Mouse (Mus musculus): ENCODE measurements around the gene Gstk1. TPM values are rescaled to one million over a fixed set of nuclear protein-coding genes. Genes with fewer than 3 reads are reported as not detected.

Gstk1 gene
- polyA plus RNA-seq, 1 experiment from 2014 or later: 4.0 TPM

DNA sequence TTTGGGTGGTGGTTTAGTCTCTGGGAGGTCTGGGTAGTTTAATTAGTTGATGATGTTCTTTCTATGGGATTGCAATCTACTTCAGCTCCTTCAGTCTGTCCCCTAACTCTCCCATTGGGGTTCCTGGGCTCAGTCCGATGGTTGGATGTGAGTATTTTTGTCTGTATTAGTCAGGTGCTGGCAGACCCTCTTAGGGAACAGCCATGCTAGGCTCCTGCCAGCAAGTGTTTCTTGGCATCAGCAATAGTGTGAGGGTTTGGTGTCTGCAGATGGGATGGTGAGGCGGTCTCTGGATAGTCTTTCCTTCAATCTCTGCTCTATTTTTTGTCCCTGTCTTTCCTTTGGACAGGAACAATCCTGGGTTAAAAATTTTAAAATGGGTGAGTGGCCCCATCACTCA is 7.4 kb downstream of the Gstk1 start:
- 96% methylated on average over 2 of the region's 2 CpGs for WGBS (ENCODE audit: missing documents)
- H3K36me3 ChIP-seq (ENCODE audit: inconsistent target): no peaks in the 10 kb centered on the region

DNA sequence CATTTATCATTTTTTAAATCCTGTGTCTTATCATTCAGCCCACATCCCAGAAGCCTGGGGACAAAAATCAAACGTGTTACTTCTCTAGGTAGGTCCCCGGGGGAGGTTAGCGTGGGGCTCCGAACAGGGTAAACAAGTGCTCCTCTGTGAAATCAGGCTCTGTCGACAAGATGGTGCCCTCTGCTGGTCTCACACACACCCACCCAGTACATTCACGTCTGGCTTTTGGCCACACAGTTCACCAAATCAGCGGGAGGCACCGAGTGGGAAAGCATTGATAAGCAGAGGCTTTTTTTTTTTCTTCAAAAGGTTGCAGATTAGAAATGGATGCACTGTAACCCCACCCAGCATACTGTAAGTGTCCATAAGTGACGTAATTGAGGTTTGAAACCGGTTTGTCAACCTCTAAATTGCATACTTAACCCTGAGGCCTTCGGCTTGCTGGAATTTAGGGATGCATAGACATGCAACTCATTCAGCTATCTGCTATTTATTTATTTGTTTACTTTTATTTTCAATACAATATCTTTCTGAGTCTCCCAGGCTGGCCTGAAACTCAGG is 11.6 kb downstream of the Gstk1 start:
- Histone ChIP-seq H3K36me3 (ENCODE audit: inconsistent target) (no peaks in the 10 kb centered on the region), H3K27ac (no peak overlapping the region), H3K79me2 (ENCODE audit: inconsistent target) (no peaks in the 10 kb centered on the region), H3K4me3 (ENCODE audit: inconsistent target) (no peak overlapping the region)
- WGBS (ENCODE audit: missing documents): 18% methylated on average over 10 of the region's 11 CpGs

More for the DNA sequence above, 7.4 kb downstream of the Gstk1 start:
- H3K4me3 ChIP-seq (ENCODE audit: inconsistent target): no peak overlapping the region
- H3K27ac ChIP-seq: no peak overlapping the region
- H3K79me2 ChIP-seq (ENCODE audit: inconsistent target): no peaks in the 10 kb centered on the region

DNA sequence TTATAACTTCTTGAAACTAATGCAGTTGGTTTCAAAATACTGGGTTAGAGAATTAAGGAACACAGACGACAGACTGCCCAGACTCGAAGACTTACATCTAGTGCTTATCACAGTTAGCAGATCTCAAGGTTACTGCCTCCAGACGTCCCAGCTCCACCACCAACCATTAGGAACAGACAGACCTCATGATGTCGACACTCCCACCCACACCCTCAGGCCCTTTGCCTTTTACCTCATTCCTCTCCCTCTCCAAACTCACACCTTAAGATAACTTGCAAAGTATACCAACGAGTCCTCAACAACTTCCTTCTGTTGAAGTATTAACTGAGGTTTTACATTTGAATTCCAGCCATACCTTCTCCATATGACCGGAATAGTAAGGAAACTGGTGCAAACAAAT is 14.7 kb downstream of the Gstk1 start:
- 33% methylated on average over 6 of the region's 6 CpGs for WGBS (ENCODE audit: missing documents)
- Histone ChIP-seq H3K27ac (no peak overlapping the region), H3K79me2 (ENCODE audit: inconsistent target) (no peaks in the 10 kb centered on the region), H3K36me3 (ENCODE audit: inconsistent target) (no peaks in the 10 kb centered on the region), H3K4me3 (ENCODE audit: inconsistent target) (no peak overlapping the region)

DNA sequence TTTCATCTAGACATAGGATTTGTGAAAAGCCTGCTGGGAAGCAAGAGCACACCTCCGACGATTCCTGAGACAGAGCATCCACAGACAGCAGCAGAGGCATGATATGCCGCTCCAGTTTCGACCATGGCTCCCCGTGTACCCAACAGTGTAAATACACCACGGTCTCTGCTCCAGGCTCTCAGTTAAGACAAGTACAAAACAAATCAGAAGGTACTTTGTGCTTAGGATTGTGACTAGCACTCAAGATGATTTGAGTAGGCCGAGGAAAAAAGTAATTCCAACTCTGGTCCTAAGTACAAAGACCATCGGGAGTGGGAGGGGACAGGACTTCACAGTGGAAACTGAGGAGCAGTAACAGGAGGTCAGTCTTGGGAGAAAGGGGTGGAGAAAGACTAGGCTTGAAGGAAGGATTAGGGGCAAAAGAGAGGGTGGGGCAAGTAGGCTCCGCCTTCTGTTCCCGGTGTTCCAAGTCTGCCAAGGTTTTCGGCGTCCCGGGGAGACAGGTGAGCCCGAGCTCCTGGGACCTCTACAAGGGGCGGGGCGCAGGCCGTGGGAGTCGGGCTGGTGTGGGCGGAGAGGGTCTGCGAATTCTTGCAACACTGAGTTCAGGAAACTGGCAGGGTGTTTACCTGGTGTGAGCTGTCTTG is 15.9 kb downstream of the Gstk1 start, which contains the start of gene Tmem139:
Gene Tmem139, plus strand, starts transcription at position 447 of the 647 bp plus-strand sequence.
- Histone ChIP-seq H3K36me3 (ENCODE audit: inconsistent target) (no peaks in the 10 kb centered on the region), H3K79me2 (ENCODE audit: inconsistent target) (peaks cover 12% of the 10 kb centered on the region), H3K4me3 (ENCODE audit: inconsistent target) (no peak within 1 kb of the TSS), H3K27ac (no peak within 1 kb of the TSS)
- 76% methylated on average over 19 of the region's 20 CpGs for WGBS (ENCODE audit: missing documents)

DNA sequence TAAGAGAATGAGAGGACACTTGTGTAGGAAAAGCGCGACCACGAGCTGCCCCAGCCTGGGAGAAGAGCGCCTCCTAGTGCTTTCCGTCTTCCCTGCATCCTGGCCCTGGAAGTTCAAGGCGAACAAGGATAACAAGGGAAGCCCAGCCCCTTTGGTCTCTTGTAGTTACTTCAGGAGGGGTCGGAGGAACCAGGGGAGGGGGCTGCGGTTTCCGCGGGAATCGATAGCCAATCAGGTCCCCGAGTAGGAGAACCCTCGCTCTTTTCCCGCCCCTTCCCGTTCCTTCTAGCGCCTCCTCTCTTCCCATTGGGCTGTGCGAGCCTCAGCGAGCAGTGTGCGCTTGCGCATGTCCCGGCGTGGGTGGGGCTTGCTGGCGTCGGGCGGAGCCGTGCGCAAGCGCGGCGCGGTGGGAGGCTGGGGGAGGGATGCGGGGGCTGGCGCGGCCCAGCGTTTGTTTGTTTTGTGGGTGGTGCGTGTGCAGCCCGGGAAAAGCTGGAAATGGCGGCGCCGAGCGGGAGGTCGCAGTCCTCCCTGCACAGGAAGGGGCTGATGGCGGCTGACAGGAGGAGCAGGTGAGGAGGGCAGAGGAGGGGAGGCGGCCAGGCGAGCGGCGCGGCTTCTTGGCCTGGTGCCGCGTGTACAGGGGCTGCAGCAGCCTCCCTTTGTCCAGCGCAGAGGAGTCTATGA is 19.0 kb downstream of the Gstk1 start, which contains the start of gene Casp2:
Gene Casp2, plus strand, starts transcription at position 360 of the 687 bp plus-strand sequence.
- Histone ChIP-seq H3K27ac (peak within 1 kb of the TSS; percentile 59), H3K36me3 (ENCODE audit: inconsistent target) (peaks cover 28% of the 10 kb centered on the region; the same call in 1 of the 2 replicates), H3K79me2 (ENCODE audit: inconsistent target) (peaks cover 24% of the 10 kb centered on the region), H3K4me3 (ENCODE audit: inconsistent target) (peak within 1 kb of the TSS; percentile 79)
- under 1% methylated on average over 35 of the region's 51 CpGs for WGBS (ENCODE audit: missing documents)

DNA sequence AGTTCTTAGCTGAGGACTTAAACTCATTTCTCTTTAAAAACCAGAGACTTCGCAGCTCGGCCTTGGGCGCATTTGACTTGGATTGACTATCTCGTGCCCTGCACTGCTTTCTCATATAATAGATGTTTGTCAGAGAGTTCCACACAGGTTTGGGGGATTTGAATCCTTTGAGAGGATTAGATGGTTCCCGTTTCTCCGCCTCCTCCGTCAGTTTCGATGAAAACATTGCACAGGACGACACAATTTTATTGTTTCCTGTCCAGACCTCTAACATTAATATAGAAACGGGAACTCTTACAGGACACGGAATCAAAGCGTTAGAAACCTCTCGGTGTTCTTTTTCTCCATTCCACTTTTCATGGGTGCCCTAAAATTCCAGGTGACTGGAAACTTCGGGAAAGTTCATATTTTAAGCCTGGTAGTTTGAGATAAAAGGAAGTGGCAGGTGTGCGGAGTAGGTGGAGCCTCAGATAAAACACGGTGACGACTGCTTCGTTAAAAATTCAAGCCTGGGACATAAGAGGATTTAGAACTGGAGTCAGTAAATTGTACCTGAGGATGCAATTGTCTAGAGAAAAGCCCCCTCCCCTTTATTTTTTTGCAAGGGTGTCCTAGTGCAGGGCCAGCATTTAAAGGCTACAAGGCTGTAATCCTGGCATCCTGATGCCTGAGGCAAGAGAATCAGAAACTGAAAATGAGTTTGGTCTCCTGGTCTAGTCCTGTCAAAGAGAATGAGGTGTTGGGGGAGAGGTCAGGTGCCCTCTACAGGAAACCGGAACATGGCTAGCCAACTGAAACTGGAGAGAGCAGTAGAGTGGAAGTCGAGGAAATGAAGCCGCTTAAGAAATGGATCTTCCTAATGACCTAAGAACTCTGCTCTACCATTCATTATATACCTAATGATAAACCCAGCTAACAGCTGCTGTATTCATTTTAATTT is 19.9 kb downstream of the Gstk1 start:
- peaks cover 24% of the 10 kb centered on the region for H3K79me2 ChIP-seq (ENCODE audit: inconsistent target)
- 1% methylated on average over 21 of the region's 21 CpGs for WGBS (ENCODE audit: missing documents)
- H3K4me3 ChIP-seq (ENCODE audit: inconsistent target): peak overlapping the region; percentile 79
- peak overlapping the region; percentile 59 for H3K27ac ChIP-seq
- peaks cover 35% of the 10 kb centered on the region for H3K36me3 ChIP-seq (ENCODE audit: inconsistent target)

DNA sequence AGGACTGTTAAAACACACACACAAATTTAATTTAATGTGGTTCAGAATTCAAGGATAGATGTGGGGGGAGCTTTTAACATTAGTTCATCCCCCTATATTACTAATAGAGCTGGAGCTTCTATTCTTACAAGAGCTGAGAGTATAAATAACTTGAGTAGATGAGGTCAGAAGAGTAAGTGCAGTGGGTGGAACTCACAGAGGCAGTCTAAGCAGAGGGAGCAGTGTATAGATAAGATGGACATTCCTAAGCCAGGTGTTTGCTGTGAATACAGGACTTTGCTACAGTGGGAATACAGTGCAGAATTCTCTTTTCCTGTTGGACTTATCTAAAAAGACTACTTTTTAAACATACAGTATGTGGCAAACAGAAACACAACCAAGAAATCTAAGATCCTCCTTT is 25.1 kb downstream of the Gstk1 start:
- no peak overlapping the region for H3K27ac ChIP-seq
- peaks cover 20% of the 10 kb centered on the region for H3K79me2 ChIP-seq (ENCODE audit: inconsistent target)
- H3K4me3 ChIP-seq (ENCODE audit: inconsistent target): no peak overlapping the region
- H3K36me3 ChIP-seq (ENCODE audit: inconsistent target): peaks cover 82% of the 10 kb centered on the region

DNA sequence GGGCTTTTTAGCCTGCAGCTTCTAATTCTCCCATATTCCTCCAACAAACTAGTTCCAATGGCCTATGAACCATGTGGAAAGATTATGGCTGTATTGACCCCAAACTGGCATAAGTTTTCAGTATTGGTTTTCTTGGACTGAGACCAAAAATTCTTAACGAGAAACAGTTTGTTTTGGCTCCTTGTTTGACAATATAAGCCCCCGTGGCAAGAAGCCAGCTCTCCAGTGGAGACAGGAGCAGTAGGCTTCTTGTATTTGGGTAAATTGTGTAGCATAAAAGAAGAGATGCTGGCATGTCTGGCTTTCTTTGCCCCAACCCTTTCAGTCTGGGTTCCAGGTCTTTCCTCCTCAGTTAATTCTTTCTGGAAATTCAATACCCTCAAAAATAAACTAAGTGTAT is 30.4 kb downstream of the Gstk1 start:
- peaks cover 94% of the 10 kb centered on the region for H3K36me3 ChIP-seq (ENCODE audit: inconsistent target)
- 80% methylated on average over 1 of the region's 2 CpGs for WGBS (ENCODE audit: missing documents)

DNA sequence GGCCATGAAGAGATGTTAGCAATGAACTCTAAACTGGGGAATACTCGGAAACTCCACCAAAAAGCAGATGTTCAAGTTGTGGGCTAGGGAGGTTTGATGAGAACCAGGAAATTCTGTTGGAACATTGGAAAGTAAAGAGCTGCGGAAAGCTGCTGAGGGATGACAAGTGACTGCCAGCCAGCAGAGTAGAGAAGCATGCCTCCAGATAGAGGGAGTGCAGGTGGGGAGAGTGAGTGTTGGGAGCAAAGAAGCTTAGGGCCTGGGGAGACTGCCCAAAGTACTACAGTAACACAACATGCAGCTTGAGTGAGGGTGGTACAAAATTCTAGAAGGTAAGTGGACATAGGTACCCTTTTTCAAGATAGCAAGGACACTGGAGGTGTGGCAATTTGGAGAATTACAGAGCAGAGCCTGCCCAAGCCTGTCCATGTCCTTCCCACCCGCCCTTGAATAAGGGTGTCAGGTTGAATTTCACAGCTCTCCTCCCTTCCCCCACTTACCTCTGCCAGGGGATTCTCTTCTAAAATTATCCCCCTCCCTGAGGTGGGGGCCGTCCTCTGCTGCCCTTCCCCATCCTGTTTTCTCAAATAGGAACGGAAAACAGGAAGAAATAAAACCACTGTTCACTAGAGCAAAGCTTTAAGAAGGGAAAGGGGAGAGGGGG is 37.3 kb downstream of the Gstk1 start:
- no peaks in the 10 kb centered on the region for H3K79me2 ChIP-seq (ENCODE audit: inconsistent target)
- H3K36me3 ChIP-seq (ENCODE audit: inconsistent target): peaks cover 42% of the 10 kb centered on the region
- 49% methylated on average over 5 of the region's 5 CpGs for whole genome bisulfite sequencing (ENCODE audit: missing documents)
- no peak overlapping the region for H3K4me3 ChIP-seq (ENCODE audit: inconsistent target)
- no peak overlapping the region for H3K27ac ChIP-seq

More for the DNA sequence above, 30.4 kb downstream of the Gstk1 start:
- Histone ChIP-seq H3K79me2 (ENCODE audit: inconsistent target) (no peaks in the 10 kb centered on the region), H3K27ac (no peak overlapping the region), H3K4me3 (ENCODE audit: inconsistent target) (no peak overlapping the region)

DNA sequence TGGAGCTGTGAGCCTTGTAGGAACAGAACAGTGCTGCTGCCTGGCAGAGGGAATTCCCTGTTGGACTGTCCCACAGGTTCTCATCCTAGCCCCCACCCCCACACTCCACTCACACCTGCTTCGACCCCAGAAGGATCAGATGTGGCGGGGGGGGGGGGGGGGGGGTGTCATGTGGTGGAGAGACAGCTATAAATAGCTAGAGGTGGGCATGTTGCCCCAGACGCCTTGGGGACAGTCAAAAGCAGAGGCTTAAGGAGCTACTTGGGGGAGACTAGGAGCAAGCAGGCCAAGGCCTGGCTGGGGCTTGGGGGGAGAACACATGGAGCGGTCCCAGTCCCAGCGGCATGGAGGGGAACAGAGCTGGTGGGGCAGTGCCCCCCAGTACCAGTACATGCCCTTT is 40.7 kb downstream of the Gstk1 start, which contains the start of gene Clcn1:
Gene Clcn1, plus strand, starts transcription at position 238 of the 400 bp plus-strand sequence.
- no peak within 1 kb of the TSS for H3K4me3 ChIP-seq (ENCODE audit: inconsistent target)
- no peaks in the 10 kb centered on the region for H3K79me2 ChIP-seq (ENCODE audit: inconsistent target)
- 0 out of 2 replicates have a peak, but pooled peaks cover 9% of the 10 kb centered on the region for H3K36me3 ChIP-seq (ENCODE audit: inconsistent target)
- 87% methylated on average over 3 of the region's 5 CpGs for WGBS (ENCODE audit: missing documents)
- H3K27ac ChIP-seq: no peak within 1 kb of the TSS

DNA sequence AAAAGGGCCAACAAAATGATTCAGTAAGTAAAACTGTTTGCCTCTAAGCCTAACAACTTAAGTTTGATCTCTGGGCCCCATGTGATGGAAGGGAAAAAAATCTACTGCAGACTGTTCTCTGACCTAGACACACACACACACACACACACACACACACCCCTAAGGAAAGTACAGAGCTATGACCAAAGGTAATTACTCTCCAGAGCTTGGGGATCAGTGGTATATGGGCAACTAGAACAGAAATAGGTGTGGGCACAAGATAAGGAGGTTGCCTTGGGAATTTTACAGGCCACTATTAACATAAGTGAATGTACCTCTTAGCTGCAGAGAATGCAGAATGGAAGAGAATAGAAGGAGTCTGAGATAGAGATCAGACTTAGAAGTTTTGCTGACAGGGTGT is 41.8 kb downstream of the Gstk1 start:
- Histone ChIP-seq H3K36me3 (ENCODE audit: inconsistent target) (no peaks in the 10 kb centered on the region), H3K4me3 (ENCODE audit: inconsistent target) (no peak overlapping the region), H3K27ac (no peak overlapping the region), H3K79me2 (ENCODE audit: inconsistent target) (no peaks in the 10 kb centered on the region)

DNA sequence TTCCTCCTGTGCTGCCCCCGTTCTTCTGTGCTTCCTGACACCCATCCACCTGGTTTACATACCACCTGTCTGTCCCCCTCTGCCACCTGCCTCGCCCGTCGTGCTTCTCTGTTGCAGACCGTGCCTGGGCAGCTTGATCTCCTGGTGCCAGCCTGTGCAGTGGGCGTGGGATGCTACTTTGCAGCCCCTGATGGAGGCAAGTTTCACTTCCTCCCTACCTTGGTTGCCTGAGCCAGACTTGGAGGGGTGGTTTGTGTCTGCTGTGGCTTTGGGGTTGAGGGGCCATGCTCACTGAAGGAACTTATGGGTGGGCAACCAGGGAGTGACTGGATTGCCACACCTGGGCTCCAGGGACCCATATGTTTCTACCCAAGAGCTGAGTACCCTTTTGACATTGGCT is 47.6 kb downstream of the Gstk1 start:
- Histone ChIP-seq H3K79me2 (ENCODE audit: inconsistent target) (no peaks in the 10 kb centered on the region), H3K36me3 (ENCODE audit: inconsistent target) (no peaks in the 10 kb centered on the region), H3K27ac (no peak overlapping the region), H3K4me3 (ENCODE audit: inconsistent target) (no peak overlapping the region)
- 29% methylated on average over 6 of the region's 6 CpGs for WGBS (ENCODE audit: missing documents)

DNA sequence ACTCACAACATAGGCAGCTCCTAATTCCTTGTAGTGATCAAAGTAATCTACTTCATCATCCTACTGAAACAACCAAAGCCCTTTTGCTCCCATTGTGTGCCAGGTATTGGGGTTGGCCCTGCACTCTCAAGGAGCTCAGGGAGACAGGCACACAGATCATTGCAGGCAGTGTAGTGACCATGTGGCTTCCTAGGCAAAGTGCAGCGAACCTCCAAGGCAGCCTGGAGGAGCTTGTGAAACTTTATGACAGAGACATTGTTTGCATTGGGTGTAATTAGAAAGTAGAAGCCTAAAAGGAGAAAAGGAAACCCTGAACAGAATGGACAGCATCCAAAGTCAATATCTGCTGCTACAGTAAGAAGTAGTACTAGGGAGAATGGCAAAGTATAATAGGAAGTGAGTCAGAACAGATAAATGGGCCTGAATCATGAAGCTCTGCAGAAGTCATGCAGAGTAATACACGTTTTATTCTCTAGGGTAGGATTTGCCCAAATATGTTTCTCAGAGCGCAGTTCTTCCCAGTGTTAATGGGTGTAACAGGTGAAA is 49.9 kb downstream of the Gstk1 start:
- no peaks in the 10 kb centered on the region for H3K79me2 ChIP-seq (ENCODE audit: inconsistent target)

DNA sequence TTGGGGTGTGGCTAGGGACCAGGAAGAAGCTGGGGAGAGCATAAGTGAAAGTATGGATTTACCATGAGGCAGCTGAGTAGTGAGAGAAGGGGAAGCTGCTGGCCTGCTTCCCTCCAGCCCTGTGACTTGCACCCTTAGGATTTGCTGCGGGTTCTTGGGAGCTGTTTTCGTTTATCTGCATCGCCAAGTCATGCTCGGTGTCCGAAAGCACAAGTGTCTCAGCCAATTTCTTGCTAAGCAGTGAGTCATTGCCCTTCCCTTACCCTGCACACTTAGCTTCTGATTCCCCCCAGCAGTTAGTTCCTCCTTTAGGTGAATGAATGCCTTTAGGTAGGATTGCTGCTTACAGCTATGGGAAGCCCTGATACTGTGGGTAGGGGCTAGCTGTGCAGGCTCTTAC is 53.6 kb downstream of the Gstk1 start:
- peak overlapping the region; percentile 5; the same call in 1 of the 2 replicates for H3K4me3 ChIP-seq (ENCODE audit: inconsistent target)
- 0% methylated on average over 5 of the region's 5 CpGs for WGBS (ENCODE audit: missing documents)
- no peaks in the 10 kb centered on the region for H3K79me2 ChIP-seq (ENCODE audit: inconsistent target)
- no peaks in the 10 kb centered on the region for H3K36me3 ChIP-seq (ENCODE audit: inconsistent target)
- H3K27ac ChIP-seq: peak overlapping the region; percentile 59

More for the DNA sequence above, 49.9 kb downstream of the Gstk1 start:
- no peaks in the 10 kb centered on the region for H3K36me3 ChIP-seq (ENCODE audit: inconsistent target)
- 71% methylated on average over 3 of the region's 3 CpGs for WGBS (ENCODE audit: missing documents)
- no peak overlapping the region for H3K27ac ChIP-seq
- H3K4me3 ChIP-seq (ENCODE audit: inconsistent target): no peak overlapping the region

Measured in macrophage (primary cell).